Mouse (Mus musculus) frontal cortex, postnatal 36 days (tissue): ENCODE data around the gene Pskh1.

Experiments used
- DNase-seq, 2 experiments: peaks; one replicate each; pipeline ENCODE4 v3.0.0; 2022; ENCODE audit warnings: low spot score in 2 of 2

The Pskh1 gene

GRCm38 (mm10) chr8:105956556-105956955 is 56.3 kb downstream of the Pskh1 start:
- no peak for DNase-seq

DNA sequence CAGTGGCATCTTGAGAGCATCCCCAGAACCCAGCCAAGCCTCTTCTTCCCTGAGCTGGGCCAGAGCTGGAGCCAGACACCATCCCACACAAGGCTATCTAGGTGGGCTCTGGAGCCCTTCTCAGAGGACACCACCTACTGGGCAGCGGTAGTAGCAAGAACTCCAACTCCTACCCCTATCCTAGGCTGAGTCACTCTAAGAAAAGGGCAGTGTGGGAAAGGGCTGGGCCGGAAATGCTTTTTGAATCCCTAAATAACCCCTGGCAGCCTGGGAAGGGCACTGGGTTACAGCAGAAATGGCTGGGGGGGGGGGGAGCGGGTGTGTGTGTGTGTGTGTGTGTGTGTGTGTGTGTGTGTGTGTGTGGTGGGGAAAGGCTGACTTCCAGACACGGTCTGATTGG is 57.6 kb downstream of the Pskh1 start:
- no peak for DNase-seq

GRCm38 (mm10) chr8:105959350-105959749 is 59.1 kb downstream of the Pskh1 start:
- no peak for DNase-seq

DNA sequence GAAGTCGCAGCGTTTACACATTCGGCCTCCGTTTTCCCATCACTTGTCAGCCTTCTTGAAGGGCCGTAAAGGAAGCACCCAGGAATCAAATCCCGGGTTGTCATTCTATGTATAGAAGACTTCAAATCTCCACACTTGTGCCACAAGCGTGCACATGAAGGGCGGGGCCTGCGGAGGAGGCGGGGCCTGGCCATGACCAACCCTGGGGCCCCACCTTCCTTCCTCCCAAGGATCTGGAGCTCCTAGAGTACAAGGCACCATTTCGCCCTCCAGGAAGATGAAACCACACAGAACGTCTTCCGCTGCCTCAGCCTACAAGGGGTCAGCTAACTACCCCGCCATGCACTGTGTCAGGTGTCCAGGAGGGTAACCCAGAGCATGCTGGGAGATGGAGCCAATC is 60.9 kb downstream of the Pskh1 start:
- DNase-seq: no peak

GRCm38 (mm10) chr8:105961536-105961935 is 61.3 kb downstream of the Pskh1 start:
- no peak for DNase-seq

GRCm38 (mm10) chr8:105964506-105965265 is 64.4 kb downstream of the Pskh1 start:
- DNase-seq: no peak

DNA sequence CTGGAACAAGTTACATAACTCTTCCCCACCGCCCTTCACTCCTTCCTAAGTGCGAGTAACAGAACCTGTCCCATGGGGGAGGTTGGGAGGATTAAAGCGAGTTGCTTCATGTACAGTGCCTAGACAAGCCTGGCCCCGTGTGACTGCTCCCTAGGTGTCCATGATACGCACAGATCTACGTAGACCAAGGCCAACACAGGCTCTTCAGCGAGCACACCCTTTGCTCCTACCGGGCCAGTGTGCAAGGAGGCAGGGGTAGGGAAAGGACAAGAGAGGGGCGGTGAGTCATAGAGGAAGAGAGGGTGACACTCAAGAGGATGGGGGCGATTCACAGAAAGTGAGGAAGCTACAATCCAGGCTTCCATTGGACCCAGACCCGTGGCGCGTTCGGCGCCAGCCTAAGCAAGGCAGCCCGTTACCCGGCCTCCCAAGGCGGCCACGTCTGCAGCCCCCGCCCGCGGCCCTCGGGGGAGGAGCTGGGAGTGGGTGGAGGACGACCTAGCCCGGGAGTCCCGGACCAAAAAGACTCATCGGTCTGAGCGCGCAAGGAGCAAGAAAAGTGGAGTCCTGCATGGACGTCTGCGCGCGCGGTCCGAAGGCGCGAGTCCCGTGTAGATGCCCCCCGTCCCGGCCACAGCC is 65.1 kb downstream of the Pskh1 start:
- DNase-seq: no peak

DNA sequence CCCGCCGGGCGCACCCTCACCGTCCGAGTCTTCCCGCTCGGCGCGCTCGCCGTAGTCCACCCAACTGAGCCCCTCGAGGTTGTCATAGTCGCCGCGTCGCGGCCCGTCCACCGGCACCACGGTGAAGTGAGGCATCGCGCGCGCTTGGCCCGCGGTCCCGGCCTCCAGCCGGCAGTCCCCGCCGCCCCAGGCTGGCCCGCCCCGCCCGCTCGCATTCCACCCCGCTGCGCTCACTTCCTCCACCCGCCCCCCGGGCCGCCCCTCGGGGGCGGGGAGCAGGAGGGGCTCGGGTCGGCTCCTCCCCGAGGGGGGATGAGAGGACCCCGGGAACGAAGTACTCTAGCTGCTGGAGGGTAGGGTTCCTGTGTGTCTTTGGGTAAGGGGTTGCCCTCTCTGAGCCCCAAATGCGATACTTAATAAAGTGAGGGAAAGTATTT is 65.7 kb downstream of the Pskh1 start, which contains the start of gene Slc12a4:
Gene Slc12a4, minus strand, starts transcription at position 193 of the 437 bp plus-strand sequence.
- DNase-seq: no peak

DNA sequence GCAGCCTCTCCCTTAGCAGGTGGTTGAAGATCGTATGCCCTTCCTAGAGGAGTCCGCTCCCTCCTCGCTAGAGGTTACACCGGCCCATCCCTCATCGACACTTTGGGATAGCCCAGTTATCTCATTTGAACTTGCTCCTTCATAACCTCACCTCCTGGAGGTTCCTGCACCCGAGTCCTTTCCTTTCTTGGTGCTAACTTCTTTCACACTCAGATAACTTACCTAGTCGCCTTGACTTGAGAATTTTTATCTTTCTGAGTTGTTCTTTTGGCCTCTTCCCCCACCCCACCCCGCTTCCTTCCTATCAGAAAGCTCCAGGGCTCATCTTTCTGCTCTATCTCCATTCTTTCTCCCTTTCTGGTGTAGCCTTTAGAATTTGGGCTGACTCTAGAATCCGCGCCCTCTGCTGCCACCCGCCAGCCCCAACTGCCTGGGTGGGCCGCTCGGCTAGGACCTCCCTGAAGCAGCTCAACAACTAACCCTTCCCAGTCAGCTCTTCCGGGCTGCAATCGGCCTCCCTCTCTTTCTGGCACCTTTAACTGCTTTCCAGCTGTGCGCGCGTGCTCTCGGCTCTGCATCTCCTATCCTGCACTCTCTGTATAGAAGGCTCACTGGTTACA is 66.6 kb downstream of the Pskh1 start:
- no peak for DNase-seq

DNA sequence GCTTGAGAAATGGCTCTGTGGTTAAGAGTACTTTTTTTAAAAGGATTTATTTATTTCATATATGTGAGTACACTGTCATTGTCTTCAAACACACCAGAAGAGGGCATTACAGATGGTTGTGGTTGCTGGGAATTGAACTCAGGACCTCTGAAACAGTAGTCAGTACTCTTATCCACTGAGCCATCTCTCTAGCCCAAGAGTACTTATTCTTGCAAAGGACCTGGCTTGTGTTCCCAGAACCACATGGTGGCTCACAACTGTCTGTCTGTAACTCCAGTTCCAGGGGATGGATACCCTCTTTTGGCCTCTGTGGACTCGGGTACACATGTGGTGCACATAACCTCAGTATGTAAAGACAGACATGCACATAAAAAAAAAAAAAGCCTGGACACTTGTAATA is 69.1 kb downstream of the Pskh1 start:
- DNase-seq: no peak

DNA sequence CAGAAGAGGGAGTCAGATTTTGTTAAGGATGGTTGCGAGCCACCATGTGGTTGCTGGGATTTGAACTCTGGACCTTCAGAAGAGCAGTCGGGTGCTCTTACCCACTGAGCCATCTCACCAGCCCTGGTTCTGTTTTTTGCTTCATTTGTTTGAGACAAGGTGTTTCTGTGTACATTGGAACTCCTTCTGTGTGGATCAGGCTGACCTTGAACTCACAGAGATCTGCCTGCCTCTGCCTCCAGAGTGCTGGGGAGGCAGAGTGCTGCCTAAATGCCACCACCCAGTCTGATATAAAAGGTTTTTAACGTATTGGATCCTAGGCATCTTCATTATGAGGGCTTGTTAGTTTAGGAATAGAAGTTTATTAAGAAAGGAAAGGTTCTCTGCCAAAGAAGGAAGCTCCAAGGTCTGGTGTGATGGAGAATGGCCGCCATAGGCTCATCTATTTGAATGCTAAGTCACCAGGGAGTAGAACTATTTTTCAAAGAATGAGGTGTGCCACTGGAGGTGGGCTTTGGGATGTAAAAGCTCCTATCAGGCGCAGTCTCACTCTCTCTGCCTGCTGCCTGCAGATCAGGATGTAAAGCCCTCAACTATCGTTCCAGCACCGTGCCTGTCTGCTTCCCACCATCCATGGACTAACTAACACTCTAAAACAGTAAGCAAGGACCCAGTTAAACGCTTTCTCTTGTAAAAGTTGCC is 70.9 kb downstream of the Pskh1 start:
- DNase-seq: no peak

GRCm38 (mm10) chr8:105975363-105975762 is 75.1 kb downstream of the Pskh1 start:
- DNase-seq: no peak

DNA sequence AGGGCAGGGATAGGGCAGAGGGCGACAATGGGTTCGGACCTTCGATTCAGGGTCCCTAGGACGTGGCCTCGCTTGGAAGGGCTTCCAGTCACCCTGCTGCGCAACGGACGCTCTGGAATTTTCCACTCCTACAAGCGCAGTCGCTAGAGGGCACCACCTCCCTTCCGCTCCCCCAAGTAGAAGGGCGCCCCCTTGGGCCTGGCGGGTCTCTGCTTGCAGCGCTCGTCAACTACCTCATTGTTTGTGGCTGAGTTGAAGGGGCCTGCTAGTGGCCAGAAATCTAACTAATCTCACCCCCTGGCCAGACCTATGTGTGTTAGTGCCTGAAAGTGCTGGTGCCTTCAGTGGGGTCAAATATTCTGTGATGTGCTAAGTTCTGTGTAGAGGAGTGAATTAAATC is 79.1 kb downstream of the Pskh1 start, which contains the start of gene Dpep3:
Gene Dpep3, minus strand, starts transcription at position 105 of the 400 bp plus-strand sequence.
- no peak for DNase-seq

- DNase-seq: no peak
Measured at GRCm38 (mm10) chr8:105981146-105981545, 80.9 kb downstream of the Pskh1 start.
